Mouse (Mus musculus) large intestine, adult 2 months (tissue): ENCODE results near the gene Rab35. TPM values are rescaled to one million over a fixed set of nuclear protein-coding genes. Genes with fewer than 3 reads are reported as not detected.
A peak's percentile ranks its signal among the peaks of the same experiment; 100 is the strongest.

Experiments used
- DNase-seq: peaks from one replicate; pipeline ENCODE4 v3.0.0-alpha.2; 2012; ENCODE audit warnings: low read depth, low spot score
- WGBS: fragments of 180-500 bp; shearing (Covaris S2); methylation state at CpG from one replicate; pipeline ENCODE4 v1.1.7; 2018; 5-methylcytosine and 5-hydroxymethylcytosine counted together
- polyA plus RNA-seq: library from polyadenylated mRNA; depleted of rRNA; stranded (reverse); fragments of >200 nt; gene quantifications from 2 replicates; pipeline ENCODE4 v1.2.3, GENCODE M21; 2012

Gene Rab35
- polyA plus RNA-seq, 1 experiment = 52.8 TPM

GRCm38 (mm10) chr5:115644192-115644591 lies 12.5 kb downstream of the Rab35 start:
- no peak for DNase-seq
- WGBS = 75% methylated on average over 9 of the region's 9 CpGs

GRCm38 (mm10) chr5:115648876-115649275 lies 17.2 kb downstream of the Rab35 start:
- no peak for DNase-seq
- 82% methylated on average over 3 of the region's 3 CpGs for WGBS

GRCm38 (mm10) chr5:115649699-115650098 lies 18.0 kb downstream of the Rab35 start:
- DNase-seq = no peak
- 91% methylated on average over 8 of the region's 8 CpGs for WGBS

- no peak for DNase-seq
- 92% methylated on average over 10 of the region's 10 CpGs for WGBS
Observed at GRCm38 (mm10) chr5:115650885-115651284, 19.2 kb downstream of the Rab35 start.

- 84% methylated on average over 10 of the region's 10 CpGs for WGBS
- no peak for DNase-seq
Observed at GRCm38 (mm10) chr5:115651821-115652220, 20.1 kb downstream of the Rab35 start.

- DNase-seq = peak; percentile 99
- 2% methylated on average over 35 of the region's 35 CpGs for WGBS
Observed at GRCm38 (mm10) chr5:115652681-115653575, 21.2 kb downstream of the Rab35 start.

- 91% methylated on average over 12 of the region's 12 CpGs for WGBS
- DNase-seq = no peak
Observed at GRCm38 (mm10) chr5:115653776-115654175, 22.1 kb downstream of the Rab35 start.

GRCm38 (mm10) chr5:115656677-115657076 lies 25.0 kb downstream of the Rab35 start:
- WGBS = 43% methylated on average over 6 of the region's 6 CpGs
- DNase-seq = no peak

GRCm38 (mm10) chr5:115657234-115657633 lies 25.5 kb downstream of the Rab35 start:
- DNase-seq = no peak
- 55% methylated on average over 1 of the region's 1 CpGs for WGBS

- no peak for DNase-seq
- 86% methylated on average over 6 of the region's 6 CpGs for WGBS
Observed at GRCm38 (mm10) chr5:115658352-115658751, 26.6 kb downstream of the Rab35 start.

- 83% methylated on average over 22 of the region's 22 CpGs for WGBS
- DNase-seq = no peak
Observed at GRCm38 (mm10) chr5:115662658-115663057, 30.9 kb downstream of the Rab35 start.

- DNase-seq = no peak
- 69% methylated on average over 8 of the region's 8 CpGs for WGBS
Observed at GRCm38 (mm10) chr5:115666366-115667065, 34.8 kb downstream of the Rab35 start.

- no peak for DNase-seq
- WGBS = 78% methylated on average over 8 of the region's 8 CpGs
Observed at GRCm38 (mm10) chr5:115667210-115667609, 35.5 kb downstream of the Rab35 start.

- WGBS = 52% methylated on average over 7 of the region's 7 CpGs
- DNase-seq = no peak
Observed at GRCm38 (mm10) chr5:115667894-115668293, 36.2 kb downstream of the Rab35 start.

GRCm38 (mm10) chr5:115668986-115669385 lies 37.3 kb downstream of the Rab35 start:
- DNase-seq = no peak
- 90% methylated on average over 12 of the region's 12 CpGs for WGBS

- DNase-seq = no peak
- WGBS = 89% methylated on average over 11 of the region's 11 CpGs
Observed at GRCm38 (mm10) chr5:115669974-115670373, 38.3 kb downstream of the Rab35 start.

- 29% methylated on average over 2 of the region's 2 CpGs for WGBS
- no peak for DNase-seq
Observed at GRCm38 (mm10) chr5:115670406-115670805, 38.7 kb downstream of the Rab35 start.

- no peak for DNase-seq
- WGBS = 70% methylated on average over 8 of the region's 8 CpGs
Observed at GRCm38 (mm10) chr5:115671846-115672245, 40.1 kb downstream of the Rab35 start.

- 88% methylated on average over 10 of the region's 10 CpGs for WGBS
- DNase-seq = no peak
Observed at GRCm38 (mm10) chr5:115685126-115685525, 53.4 kb downstream of the Rab35 start.

GRCm38 (mm10) chr5:115686716-115687115 lies 55.0 kb downstream of the Rab35 start:
- no peak for DNase-seq
- 64% methylated on average over 7 of the region's 7 CpGs for WGBS

- no peak for DNase-seq
- WGBS = 55% methylated on average over 3 of the region's 3 CpGs
Observed at GRCm38 (mm10) chr5:115693271-115693670, 61.6 kb downstream of the Rab35 start.
